Mouse (Mus musculus) layer of hippocampus, postnatal 25 days (tissue): ENCODE data around the gene Cdc123. TPM values are rescaled to one million over a fixed set of nuclear protein-coding genes. Genes with fewer than 3 reads are reported as not detected.
A peak's percentile ranks its signal among the peaks of the same experiment; 100 is the strongest.

Experiments
- DNase-seq, 2 experiments: peaks; one replicate each; pipeline ENCODE4 v3.0.0; 2022; ENCODE audit warnings: mixed read lengths in 2 of 2, low spot score in 1 of 2; ENCODE audit errors: extremely low spot score in 1 of 2
- total RNA-seq, 2 experiments: library from RNA; stranded (reverse); gene quantifications; 2 replicates each; pipeline ENCODE4 v1.2.3; 2021

Gene Cdc123
- total RNA-seq, 2 experiments from 2014 or later: 126 to 140 TPM

DNA sequence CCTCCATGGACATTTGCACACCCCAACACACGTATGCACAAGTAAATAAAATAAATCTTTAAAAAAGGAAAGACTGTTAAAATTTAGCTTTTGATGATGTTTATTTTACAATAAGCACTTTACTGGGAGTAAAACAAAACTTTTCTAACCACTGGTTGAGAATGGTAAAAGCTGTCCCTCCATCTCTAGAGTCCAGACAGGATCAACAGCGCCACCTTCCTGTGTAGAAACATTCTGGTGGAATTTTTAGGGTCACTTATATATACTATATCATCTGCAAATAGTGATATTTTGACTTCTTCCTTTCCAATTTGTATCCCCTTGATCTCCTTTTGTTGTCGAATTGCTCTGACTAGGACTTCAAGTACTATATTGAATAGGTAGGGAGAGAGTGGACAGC, 38.8 kb downstream of the Cdc123 start:
- DNase-seq: peak in 1 of 2 experiments; percentile 33

DNA sequence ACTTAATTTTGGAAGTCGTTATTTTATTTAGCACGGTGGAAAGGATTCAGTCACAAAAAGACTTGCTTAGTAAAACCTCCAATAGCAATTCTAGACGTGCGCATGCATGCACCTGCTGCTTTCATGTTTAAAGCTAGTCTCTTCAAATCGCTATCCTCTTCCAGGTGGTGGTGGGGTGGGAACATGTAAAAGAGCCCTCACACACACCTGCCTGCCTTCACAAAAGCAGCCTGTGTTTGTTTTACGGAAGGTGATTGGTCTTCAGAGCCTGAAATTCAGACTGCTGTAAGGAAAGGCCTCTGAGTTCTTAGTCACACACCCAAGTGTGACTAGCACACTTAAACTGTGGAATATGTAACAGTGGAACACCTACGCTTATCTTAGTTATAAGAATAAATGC, 39.7 kb downstream of the Cdc123 start:
- DNase-seq: no peak

DNA sequence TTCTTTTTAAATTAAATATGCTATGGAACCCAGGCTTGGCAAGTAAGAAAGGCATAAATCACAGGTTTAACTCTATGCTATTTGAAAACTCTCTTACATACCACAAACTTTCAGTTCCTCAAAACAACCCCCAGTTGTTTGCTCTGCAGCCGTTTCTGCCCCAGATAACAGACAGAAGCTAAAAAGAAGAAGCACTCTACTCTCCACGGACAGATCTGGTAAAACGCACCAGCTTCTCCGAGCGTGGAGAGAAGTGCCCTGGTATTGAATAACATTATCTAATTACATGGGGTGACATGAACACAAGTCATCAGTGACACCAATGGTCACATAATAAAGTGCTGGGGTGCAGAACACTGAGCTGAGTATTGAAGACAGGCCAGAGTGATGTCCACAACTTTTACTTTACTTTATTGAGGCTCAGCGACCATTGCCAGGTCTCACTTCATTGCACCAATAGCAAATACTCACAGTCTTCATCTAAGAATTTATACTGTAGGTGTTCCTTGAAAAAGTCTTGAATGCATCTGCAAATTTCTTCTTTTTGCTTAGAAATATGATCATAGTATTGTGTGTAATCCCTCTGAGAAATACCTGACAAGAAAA, 40.4 kb downstream of the Cdc123 start:
- no peak for DNase-seq

DNA sequence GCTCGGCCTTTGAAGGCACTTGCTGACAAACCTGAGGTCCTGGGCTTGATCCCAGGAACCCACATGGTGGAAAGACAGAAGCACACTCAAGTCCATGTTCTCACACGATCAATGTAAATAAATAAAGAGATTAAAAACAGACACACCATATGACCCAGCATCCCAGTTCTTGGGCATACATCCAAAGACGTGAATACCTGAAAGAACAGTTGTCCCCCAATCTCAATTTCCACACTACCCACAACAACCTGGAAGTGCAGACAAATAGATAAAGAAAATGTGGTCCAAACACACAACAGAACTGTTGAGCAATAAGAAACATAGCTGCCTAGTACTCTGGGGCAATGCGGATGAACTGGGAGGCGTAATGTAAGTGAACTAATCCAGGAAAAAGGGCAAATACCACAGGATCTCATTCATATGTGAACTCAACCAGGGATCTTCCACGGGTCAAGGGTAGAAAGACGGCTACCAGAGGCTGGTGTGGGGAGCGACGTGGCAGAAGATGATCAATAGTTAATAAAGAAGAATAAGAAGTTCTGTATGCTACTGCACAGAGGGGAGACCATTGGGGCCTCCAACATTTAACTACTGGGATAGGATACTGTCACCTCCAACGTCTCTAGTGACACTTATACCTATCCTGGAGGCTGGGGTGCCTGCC, 42.9 kb downstream of the Cdc123 start:
- no peak for DNase-seq

DNA sequence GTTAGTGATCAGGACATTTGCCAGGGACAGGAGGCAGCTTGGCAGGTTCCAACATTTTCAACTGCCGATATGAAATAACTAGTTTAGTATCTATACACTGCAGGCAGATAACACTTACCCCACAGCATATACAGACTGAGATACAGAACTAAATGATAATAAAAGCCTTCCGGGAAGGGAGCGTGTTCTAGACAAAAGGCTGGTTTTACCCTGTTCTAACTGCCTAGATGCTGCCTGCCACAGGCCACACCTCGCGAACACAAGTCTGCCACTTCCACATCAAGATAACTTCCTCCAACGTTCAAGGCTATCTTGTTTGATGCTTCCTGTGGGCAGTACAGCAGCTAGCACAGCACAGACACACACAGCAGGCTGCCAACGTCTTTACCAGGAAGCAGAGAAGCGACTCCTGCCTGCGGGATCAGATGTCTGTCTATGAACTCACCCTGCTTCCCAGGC, 43.8 kb downstream of the Cdc123 start:
- no peak for DNase-seq

DNA sequence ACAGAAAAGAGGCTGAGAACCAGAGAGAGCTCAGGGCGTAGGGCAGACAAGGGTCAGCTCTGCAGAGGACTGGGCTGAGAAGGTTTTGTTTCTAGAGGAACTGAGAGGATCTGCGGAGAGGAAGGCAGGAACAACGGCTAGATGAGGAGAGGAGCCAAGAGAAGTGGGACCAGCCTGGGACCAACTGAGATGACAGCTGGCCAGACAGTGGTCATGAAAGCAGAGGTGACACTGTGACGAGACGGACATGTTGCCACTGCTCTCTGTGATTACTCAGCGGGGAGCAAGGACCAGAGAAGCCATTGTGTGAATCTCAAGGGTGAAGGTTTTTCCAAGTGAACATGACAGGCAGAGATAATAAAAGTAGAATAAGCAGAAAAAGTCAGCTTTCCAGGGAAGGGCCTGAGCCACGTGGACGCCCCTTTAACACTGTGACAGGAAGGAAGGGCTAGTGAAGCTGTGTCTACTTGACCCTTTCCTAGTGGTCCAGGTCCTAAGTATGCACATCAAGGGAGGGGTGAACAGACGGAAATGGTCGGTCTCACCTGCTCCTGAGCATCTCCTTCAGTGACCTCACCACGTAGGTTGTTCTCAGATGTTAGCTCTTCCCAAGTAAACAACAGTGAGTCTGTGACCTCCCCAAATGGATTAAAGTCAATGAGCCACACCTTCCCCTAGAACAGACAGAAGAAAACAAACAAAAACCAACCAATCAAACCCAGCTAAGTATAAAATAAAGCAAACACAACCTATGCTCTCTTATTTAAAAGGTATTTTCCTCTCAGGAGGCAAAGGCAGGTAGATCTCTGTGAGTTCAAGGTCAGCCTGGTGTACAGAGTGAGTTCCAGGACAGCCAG, 46.9 kb downstream of the Cdc123 start:
- DNase-seq: no peak

DNA sequence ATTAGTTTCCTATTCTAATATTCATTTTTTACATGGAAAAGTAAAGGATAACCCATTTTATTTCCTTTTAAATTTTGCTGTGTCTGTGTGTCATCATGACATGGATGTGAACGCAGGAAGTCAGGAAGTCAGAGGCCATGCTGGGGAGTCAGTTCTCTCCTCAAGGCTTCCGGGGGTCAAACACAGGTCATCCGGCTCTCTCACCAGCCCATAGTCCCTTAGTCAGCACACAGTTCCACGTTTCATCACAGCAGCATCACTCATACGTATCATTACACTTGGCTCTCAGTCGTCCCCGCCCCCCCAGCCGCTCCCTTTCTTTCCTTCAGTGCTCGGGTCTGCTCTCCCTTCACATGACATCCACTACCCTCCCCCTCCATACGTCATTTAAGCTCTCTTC, 51.2 kb downstream of the Cdc123 start:
- no peak for DNase-seq

DNA sequence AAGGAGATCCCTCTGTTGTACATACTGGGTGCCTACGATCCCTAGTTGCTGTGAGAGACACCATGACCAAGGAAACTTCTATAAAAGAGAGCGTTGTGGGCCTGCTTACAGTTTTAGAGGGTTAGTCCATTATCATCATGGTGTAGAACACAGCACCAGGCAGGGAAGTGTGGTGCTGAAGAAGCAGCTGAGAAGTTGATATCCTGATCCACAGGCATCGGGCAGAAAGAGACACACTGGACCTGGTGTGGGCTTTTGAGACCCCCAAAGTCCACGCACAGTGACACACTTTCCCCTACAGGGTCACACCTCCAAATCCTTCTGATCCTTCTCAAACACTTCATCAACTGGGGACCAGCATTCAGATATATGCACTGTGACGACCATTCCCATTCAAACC, 52.9 kb downstream of the Cdc123 start:
- no peak for DNase-seq

DNA sequence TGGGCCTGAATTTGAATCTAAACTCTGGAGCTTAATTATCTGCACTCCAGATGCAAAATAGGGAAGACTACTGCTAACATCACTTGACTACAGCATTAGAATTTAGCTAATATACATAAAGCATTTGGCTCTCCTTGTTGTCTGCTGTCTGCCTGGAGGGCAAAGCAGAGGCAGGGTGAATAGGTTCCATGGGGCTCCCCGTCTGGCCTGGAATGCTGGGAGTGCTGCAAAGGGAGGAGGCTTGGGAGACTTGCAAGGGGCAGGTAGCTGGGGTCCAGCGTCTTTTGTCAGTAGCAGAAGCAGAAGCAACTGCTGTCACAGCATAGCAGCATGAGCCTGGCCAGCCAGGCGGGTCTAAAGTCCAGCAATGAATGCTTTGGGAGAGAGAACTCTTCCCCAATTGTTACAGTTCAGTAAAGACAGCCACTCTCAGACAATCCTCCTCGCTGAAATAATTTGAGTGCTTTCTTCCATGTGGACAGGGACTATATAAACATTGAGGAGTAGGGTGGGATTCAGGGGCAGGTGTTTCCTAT, 55.3 kb downstream of the Cdc123 start:
- no peak for DNase-seq

DNA sequence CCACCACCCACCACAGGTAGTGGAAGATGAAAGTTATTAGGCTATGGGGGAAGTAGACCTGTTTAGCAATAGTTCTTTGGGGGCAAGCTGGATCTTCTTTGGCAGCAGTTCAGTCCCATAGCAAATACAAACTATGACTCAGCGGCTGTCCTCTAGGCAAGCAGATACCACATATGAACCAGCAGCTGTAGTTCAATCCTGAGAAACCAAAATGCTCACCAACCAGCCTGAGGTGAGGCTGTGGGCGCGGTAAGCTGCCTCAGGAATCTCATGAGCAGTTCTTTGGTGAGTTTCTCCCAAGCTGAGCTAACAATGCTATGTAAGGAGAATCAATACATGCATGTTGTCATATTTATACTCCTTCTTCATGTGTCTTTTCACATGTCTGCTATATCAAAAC, 57.6 kb downstream of the Cdc123 start:
- DNase-seq: no peak

DNA sequence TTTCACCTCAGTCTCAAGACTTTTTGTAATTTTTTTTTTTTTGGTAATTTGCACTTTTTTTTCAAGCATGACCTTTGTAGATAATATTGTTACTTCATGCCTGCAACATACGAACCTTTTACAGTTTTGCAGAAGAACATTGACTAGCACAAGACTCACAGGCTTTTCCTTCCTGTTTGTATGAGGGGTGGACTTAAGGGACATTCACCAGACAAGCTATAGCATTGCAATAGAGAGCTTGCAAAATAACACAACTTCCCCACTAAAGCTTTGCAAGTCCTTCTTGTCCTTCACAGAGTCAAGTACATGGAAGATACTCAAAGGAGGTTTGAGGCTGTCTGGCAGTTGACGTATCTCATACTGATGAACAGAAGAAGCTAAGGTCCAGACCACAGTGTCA, 72.5 kb downstream of the Cdc123 start:
- no peak for DNase-seq

DNA sequence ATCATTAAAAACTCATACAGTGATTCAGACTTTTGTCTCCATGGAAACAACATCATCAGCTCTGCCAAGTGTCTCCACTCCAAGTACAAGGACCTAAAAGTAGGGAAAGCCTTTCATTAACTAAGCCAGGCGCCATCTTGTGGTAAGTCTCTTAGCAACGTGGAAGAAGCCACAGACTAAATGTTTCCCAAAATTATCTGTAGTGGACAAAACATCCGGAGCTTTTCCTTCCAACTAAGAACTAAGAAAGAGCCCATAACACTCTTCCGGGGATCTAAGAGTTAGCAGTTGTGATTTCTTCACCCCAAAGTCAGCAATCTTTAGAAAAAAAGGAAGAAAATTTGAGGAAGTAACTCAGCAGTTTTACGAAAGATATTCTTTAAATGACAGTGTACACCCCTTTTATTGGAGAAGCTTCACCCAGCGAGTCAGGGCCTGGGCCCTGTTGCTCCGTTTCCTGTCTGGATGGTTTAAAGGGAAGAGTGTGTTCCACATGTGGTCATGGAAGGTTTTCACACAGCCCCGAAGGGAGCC, 74.2 kb downstream of the Cdc123 start:
- peak in 1 of 2 experiments; percentile 41 for DNase-seq

DNA sequence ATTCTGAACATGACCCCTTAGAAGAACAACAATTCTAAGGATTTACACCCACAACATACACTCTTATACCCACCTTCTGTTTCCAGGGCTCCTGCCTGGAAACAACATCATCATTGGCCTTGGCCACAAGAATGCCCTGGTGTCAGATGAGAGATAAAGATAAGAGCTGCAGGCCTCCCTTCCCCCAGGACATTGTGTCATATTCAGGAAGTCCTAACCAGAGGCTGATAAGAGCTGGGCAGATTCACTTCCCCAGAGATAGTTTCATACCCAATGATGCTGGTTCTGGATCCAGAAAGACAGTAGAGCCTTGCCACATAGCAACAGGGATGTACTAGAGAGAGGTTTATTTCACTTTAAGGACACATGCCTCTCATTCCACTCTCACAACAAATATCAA, 75.3 kb downstream of the Cdc123 start:
- DNase-seq: no peak

DNA sequence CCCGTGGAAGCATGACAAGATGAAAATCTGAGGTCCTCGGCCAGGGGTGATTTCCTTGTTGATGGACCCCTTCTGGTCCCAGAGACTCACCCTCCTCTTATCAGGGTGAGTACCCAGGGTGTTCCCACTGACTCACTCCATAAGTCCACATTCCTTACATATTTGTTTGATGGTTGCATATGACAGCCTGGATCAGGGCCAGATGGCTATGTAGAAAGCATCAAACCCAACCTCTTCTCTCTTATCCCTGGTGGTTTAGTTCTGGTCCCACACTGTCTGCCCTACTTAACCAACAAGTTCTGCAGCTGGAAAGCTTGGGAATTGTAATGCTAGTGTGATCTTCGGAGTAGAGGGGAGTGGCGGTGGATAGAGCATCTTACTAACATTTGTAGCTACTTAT, 76.0 kb downstream of the Cdc123 start:
- no peak for DNase-seq

DNA sequence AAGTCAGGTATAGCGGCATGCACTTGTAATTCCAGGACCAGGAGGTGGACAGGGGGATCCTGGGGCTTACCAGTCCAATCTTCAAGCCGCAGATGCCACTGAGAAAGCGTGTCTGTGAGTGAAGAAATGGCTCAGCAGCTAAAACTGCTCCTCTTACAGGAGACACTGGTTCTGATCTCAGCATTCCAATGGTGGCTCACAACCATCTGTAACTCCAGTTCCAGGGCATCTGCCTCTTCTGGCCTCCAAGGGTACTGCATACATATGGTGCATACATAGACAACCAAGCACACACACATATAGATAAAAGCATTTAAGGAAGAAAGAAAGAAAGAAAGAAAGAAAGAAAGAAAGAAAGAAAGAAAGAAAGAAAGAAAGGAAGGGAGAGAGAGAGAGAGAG, 82.9 kb downstream of the Cdc123 start:
- no peak for DNase-seq

DNA sequence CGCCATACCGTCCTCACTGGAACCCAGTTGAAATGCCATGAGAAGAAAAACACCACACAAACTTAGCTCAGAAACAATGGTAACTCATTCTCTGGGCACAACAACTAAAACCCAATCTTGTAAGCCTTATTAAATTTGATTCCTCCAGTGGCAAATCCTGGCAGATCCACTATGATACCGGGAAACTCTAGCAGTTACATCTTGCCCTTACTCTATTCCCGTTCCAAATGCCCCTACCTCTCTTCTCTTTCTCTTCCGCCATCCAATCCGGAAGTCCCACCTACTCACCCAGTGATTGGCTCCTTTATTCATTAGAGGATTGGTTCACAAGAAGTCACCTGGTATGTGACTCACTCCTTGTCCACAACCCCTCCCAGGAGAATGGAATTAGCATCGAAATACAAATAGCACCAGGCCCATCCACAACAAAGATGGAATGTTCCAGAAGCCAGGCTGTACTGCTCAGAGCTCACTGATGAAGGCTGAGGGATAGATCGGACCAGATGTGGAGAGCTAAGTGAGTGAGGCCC, 84.4 kb downstream of the Cdc123 start:
- DNase-seq: no peak

DNA sequence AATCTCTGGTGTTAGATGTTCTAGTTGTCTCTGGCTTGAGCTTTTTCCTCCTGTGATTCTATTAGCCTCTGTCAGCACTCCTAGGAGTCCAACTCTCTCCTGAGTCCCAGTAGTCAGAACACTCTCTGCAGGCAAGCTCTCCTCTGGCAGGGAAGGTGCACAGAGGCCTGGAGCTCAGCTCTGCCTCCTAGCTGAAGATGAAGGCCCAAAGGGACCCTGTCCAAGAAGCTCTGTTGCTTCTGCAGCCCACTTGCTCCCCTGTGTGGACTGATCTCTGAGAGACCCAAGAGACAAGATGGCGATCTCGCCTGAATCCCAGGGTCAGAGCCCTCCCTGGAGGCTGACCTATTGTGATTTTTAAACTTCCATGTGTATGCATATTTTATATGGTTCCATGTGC, 86.4 kb downstream of the Cdc123 start:
- no peak for DNase-seq

DNA sequence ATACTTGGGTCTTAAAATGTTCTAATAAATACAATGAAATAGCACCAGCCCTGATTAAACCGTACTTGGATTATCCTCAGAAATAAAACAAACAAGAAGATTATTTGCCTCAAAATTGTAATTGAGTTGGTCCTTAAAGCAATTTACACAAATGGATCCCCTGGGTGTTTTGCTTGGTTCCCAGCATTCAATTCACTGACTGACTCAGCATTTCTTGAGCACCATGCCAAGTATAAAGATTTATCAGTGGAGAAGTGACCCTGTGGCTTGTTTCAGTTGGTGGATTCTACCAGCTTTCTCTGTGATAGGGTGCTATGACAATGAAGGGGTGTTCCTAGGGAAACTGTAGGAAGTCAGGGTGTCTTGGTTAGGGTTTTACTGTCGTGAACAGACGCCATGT, 94.1 kb downstream of the Cdc123 start:
- no peak for DNase-seq

DNA sequence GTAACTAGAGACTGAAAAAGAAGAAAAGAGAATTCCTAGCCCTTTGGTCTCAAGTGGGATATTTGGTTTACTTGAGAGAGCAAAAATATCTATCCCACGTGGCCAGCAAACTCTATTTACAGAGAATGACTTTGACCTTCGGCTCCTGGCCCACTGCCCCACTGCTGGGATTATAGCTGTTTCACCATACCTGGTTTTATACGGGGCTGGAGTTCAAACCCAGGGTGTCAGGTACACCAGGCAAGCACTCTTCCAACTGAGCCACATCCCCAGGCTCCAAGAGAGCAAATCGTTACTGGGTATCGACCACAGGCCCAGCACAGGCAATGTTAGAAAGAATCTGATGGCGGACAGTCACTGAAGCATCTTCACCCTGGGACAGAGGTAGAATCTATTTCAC, 95.8 kb downstream of the Cdc123 start:
- DNase-seq: no peak

DNA sequence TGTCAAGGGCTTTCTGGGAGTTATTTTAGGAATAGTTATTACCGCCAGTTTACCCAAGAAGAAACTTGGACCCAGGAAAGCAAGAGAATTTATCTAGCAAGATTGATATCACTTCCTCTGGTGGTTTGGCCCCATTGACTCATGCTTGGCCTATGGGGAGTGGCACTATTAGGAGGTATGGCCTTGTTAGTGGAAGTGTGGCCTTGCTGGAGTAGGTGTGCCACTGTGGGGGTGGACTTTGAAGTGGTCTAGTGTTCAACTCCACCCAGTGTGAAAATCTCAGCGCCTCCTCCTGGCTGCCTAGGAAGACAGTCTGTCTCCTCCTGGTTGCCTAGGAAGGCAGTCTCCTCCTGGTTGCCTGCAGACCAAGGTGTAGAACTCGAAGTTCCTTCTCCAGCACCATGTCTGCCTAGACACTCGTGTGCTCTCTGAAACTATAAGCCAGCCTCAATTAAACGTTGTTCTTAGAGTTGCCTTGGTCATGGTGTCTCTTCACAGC, 97.4 kb downstream of the Cdc123 start:
- no peak for DNase-seq

DNA sequence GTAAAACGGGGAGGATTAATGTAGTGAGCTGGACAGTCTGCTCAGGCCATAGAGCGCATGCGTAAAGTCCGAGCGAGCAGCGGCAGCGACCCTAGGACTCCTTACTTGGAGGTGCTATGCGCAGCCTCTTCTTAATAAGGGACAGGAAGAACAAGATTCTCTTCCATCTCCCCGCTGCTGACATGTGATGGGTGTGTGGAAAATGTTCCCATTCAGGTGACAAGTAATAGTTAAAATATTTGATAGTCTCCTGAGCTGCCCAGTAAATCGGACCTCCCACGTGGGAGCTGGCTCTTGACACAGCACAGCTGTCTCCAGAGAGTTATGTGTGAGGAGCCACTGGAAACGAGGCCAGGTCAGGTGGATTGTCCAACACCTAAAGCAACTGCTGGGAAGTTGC, 98.4 kb downstream of the Cdc123 start:
- no peak for DNase-seq
